Mouse (Mus musculus) retina, postnatal 7 days (tissue): ENCODE data around the gene Ap4b1.
"Not testable (repeated sequence)": the region's sequence is repeated elsewhere in the genome, so short reads cannot be mapped to it uniquely, and the experiment has no call there.

ENCODE experiments used
- DNase-seq: peaks from one replicate; pipeline ENCODE4 v3.0.0-alpha.2; 2012; ENCODE audit warnings: low read depth, low spot score

Gene Ap4b1

GRCm38 (mm10) chr3:103801631-103802531 is 7.4 kb upstream of the Ap4b1 start:
- no peak for DNase-seq

DNA sequence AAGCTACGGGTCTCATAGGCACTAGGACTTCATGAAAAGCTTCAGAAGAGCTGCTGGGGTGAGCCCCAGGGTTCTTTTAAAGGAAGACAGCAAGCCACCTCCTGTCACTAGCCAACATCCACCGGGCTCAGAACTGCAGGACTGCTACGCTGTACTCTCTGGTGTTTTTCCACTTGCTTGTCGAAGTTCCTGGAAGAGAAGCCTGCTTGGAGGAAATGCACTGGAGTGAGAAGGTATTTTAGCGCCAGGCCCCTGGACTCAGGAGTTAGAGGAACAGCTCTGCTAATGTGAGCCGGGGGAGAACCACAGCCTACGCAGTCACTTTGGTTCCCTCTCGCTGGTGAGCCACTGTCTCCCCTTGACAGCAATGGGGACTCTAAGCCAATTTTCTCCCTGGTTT is 6.5 kb upstream of the Ap4b1 start:
- no peak for DNase-seq

DNA sequence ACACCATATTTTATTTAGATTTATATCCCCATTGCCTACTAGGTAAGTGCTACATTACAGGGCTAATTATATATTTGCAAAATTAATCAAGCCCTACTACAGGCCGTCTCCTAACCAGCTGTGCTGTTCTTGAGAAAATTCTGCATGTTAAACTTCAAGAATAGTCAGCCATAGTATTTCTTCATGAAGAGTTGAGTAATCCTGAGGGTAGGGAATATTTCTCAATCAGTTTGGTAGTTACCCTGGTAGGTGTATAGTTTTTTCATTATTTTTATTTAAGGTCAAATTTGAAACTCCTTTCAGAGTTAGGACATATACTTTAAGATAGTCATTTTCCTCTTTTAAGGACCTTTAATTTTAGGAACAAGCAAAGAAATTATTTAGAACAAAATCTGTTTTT is 3.6 kb upstream of the Ap4b1 start:
- no peak for DNase-seq

DNA sequence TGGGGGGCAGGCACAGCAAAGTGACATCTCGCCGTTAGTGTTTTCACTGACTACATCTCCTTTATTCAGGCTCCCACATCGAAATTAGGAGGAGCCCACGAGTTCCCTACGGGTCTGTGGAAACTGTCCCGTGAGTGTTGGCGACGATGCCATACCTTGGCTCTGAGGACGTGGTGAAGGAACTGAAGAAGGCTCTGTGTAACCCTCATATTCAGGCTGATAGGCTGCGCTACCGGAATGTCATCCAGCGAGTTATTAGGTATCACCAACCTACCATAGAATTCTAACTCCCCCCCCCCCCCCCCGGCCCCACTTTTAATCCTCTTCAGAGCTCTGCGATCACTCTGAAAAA is 455 bp downstream of the Ap4b1 start:
- DNase-seq: no peak

DNA sequence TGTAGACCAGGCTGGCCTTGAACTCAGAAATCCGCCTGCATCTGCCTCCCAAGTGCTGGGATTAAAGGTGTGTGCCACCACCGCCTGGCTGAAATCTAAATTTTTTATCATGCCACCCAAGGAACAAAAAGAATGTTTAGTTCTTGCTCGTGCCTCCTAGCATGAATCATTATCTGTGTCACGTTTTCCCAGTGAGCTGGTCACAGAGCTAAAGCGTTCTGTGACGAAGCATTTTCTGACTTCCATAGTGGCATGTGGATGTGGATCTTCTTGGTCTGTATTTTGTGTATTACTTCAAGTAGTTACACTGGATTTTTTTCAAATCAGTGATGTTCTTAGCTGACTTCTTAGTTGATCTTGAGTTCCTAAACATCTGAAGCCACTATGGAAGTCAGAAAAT is 1.6 kb downstream of the Ap4b1 start:
- no peak for DNase-seq

DNA sequence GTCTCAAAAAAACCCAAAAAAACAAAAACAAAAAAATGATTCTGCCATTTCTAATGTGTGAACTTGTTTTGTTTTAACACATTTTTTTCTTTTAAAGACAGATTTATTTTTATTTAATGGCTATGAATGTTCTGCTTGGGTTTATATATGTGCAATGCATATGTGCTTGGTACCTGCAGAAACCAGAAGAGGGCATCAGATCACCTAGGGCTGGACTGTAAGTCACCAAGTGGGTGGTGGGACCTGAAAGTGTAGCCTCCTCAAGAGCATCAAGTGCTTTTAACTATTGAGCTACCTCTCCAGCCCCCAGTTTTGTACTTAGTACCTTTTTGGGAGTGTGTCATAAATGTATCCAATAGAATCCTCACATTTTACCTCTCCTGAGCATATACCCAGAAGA is 18.2 kb downstream of the Ap4b1 start:
- DNase-seq: no peak

DNA sequence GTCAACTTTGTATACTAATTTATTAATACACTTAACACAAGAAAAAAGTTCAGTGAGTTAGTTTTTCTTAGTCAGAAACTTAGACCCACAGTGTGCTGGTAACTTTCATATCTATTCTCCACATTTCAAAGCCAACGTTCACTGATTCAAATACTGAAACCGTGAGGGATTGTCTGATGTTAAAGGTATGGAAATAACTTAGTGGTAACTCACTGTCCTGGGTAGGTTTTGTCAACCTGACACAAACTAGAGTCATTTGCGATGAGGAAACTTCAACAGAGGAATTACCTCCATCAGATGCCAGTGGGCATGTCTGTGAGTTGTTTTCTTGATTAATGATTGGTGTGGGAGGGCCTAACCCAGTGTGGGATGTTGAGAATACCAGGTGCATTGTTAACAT is 19.7 kb downstream of the Ap4b1 start:
- no peak for DNase-seq

DNA sequence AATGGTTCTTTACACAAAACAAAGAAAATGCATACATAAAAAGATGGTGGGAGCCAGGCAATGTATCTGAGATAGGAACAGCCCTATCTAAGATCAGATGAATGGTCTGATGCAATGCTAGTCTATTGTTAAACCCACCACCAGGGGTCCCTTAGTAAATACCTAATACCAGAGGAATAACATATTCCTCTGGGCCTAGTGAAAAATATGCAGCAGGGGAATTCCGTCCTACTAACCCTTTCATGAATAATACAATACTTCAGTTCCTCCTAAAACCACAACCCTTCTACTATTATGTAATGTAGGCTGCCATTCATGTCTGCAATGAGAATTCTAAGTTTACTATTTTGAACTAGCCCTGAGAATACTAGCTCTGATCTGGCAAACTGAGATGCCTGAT is 21.4 kb downstream of the Ap4b1 start:
- not testable (repeated sequence) for DNase-seq

- no peak for DNase-seq
Observed at GRCm38 (mm10) chr3:103831146-103831545, 21.8 kb downstream of the Ap4b1 start.

- no peak for DNase-seq
Observed at GRCm38 (mm10) chr3:103832426-103832825, 23.1 kb downstream of the Ap4b1 start, which contains the start of gene Bcl2l15. Gene Bcl2l15 (plus strand): TSS chr3:103832601.

GRCm38 (mm10) chr3:103834001-103834400 is 24.7 kb downstream of the Ap4b1 start:
- DNase-seq: no peak

GRCm38 (mm10) chr3:103835272-103835950 is 26.1 kb downstream of the Ap4b1 start:
- DNase-seq: no peak

DNA sequence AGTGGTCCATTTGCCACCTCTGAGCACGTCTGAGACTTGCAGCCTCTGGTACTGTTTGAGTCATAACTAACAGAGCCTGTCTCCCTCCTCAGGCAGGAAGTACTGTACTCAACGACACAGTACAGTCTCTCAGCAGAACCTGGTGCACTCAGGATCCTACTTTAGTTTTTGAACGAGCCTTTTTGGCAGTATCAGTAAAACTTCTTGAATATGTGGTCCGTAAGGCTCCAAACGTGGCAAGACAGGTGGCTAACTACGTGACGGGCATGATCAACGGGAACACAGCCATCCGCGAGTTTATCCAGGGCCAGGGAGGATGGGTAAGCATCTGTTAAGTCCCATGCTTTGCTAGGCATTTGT is 26.6 kb downstream of the Ap4b1 start:
- no peak for DNase-seq

- DNase-seq: no peak
Observed at GRCm38 (mm10) chr3:103836453-103836852, 27.1 kb downstream of the Ap4b1 start.

GRCm38 (mm10) chr3:103839711-103840110 is 30.4 kb downstream of the Ap4b1 start:
- no peak for DNase-seq

DNA sequence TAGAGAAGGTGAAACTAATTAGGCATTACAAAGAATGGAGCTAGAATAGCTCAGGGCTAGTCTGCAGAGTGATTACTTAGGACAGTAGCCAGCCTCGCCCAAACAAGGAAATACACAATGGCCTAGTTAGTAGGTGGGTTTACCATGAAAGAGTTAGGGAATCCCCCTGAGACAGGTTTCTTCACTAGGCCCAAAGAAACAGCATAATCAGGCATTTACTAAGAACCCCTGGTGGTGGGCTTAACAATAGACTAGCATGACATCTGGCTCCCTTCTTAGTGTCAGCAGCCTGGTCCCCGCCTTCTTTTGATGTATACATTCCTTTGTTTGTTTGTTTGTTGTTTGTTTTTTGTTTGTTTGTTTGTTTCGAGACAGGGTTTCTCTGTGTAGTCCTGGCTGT is 30.9 kb downstream of the Ap4b1 start:
- DNase-seq: not testable (repeated sequence)

DNA sequence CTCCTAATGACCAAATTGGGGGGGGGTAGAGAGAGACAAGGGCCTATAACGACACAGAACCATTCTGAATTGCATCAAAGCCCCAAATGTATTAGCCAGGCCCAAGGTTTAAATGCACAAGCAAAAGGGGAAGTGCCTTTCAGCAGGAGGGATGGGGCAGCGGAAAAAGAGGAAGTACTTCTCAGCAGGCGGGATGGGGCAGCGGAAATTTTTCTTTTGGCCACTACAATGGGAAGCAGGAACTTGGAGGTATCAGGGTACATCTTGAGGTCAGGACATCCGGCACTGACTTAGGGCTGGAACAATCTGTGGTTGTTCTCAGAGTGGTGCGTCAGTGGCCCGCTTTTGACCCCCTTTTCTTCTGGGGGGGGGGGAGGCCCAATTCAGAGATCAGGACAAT is 31.6 kb downstream of the Ap4b1 start:
- not testable (repeated sequence) for DNase-seq

DNA sequence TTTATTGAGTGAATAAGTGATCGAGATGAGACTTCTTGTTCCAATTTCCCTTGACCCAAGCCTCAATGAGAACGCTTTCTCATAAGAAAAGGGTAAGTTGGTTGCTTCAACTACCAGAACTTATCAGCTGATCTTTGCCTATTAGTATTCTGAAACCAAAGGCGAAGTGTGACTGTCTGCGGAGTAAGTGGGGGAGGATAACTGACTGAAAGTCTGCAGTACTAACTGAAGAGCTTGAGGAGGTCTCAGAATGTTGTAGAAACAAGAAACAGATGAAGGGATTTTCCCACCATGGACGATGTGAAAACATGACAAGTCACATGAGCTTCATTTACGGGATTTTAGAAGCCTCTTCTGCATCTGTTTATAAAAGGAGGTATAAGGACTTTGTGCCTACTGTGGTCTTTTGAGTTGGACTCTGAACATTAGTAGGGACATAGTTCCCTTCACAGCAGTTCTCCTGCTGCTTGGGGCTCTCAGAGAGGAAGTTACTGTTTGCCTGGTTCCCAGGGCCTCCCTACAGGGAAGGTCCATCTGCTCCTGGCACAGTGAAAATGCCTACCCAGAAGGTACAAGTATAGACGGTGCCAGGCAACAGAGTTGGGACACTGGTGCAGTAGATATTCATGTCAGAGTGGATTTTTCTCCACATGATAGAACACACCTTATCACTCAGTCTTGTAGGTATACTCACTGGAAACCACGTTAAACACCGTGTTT is 41.5 kb downstream of the Ap4b1 start:
- no peak for DNase-seq

DNA sequence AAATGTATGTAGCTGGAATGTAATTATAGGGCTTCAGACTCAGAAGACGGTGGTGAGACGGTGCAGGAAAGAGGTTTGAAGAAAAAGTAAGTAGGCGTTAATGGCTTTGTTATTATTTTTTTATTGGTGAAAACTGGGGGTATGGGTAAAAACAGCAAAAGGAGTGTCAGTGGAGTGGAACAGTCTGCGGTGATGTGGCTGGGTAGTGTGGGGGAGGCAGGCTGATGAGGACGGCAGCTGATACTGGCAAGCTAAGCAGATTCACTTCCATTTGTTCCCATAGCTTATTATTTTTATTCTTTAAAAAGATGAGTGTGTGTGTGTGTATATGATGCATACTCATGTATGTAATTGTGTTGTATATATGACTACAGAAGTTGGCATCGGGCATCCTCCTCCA is 42.2 kb downstream of the Ap4b1 start:
- DNase-seq: no peak

DNA sequence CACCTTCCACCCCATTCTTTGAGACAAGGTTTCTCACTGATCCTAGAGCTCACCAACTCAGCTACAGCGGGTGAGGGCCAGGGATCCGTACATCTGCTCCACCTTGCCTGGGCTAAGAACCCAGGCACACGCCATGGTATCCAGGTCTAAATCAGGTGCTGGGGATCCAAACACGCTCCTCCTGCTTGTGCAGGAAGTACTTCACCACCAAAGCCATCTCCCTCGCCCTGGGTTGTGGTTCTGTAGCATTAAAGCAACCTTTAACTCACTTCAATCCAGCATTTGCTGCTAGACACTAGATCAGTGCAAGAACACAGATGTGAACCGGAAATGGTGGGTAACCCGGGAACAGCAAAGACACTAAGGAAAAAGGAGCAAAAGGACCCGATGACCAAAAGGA is 42.6 kb downstream of the Ap4b1 start:
- no peak for DNase-seq

DNA sequence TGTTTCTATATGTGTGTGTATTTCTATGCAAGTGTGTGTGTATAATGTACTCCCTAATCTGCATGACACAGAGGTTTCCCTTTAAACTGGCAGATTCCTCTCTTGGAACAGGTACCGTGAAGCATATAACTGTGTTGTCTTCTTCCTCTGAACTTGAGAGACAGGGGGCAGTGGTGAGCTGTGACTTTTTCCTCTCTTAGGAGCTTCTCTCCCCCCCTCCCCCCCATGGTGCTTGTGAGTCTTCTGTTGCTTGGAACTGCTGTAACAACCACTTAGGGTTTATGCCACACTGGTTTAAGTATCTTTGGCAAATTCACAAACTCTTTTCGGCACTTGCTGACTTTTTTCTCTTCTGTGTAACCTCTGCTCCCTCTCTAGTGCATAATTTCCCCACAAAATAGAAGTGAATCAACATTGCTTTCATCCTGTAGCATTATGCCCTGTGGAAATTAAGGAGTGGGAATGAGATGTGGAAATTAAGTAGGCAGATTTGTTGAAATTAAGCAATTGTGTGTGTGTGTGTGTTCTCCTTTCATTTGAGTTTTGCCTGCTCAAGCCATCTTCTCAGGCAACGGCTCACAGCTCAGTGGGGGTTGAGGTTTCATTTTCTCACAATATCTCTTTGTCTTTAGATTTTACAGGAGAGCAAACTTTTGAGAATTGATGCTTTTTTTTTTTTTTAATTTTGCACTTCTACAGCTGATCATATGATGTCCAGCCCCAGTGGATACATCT is 43.4 kb downstream of the Ap4b1 start:
- no peak for DNase-seq

DNA sequence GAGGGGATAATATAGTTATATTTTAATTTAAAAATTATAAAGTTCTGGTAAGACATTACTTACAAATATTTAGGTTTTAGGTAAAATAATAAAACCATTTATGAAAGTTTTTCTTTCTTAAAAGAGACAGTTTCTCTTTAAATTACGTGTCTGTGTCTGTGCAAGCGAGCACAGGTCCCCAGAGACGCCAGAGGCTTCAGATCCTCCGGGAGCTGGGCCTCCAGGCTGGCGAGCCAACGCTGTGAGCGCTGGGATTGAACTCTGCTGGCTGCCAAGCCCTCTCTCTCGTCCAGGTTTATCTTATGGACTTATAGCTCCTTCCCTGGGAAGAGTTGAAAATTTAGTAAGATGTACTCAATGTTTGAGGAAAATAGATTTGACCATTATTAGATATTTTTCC is 44.5 kb downstream of the Ap4b1 start:
- DNase-seq: no peak
